ENCODE assay signal across 14 mouse cellular contexts in genomic region chr7:31170520-31170919, GRCm38 (mm10). TPM values are rescaled to one million over a fixed set of nuclear protein-coding genes. Genes with fewer than 3 reads are reported as not detected.
"Had no signal": no experiment of that assay in that cellular context is flagged by ENCODE, and none has a peak within 500 bp of the region (broad histone marks: within the 10 kb centered on the region; RNA-seq: fewer than 3 reads in every experiment).

No protein-coding gene starts in this region.

- H3K4me2 ChIP-seq: neural tube, embryonic 15.5 days; stomach, embryonic 15.5 days had no signal

- H3K27me3 ChIP-seq: neural tube, embryonic 15.5 days; stomach, embryonic 15.5 days had no signal

- H3K4me3 ChIP-seq: neural tube, embryonic 15.5 days; stomach, embryonic 15.5 days had no signal

- H3K36me3 ChIP-seq: neural tube, embryonic 15.5 days; stomach, embryonic 15.5 days had no signal

- DNase-seq: retina, postnatal 1 day; right cerebral cortex, adult 18-20 months; right cerebral cortex, postnatal 14 days; right cerebral cortex, postnatal 25 days; right cerebral cortex, postnatal 4 days; spleen, adult 18-20 months; thymus, adult 18-20 months; thymus, adult 2 months; thymus, postnatal 14 days; thymus, postnatal 25 days; thymus, postnatal 36 days had no signal

RNA-seq across cellular contexts. Expression of gene Scn1b, which starts 43.7 kb away (rescaled TPM):
- total RNA-seq: neutrophil, adult 5-6 weeks had no signal
